Comparison of ENCODE assay signal across 23 mouse cellular contexts in genomic region chr1:105895019-105895418, GRCm38 (mm10).
DNase-seq lines count a peak whose midpoint lies in the region; ATAC-seq and TF ChIP-seq lines count a peak whose summit lies in the region.
"Had no signal": no experiment of that assay in that cellular context is flagged by ENCODE, and none has a peak within 500 bp of the region (broad histone marks: within the 10 kb centered on the region; RNA-seq: fewer than 3 reads in every experiment).

No protein-coding gene starts in this region.

- no peak for TF ChIP-seq CTCF in brain, embryonic 14.5 days (IDR thresholded peaks at IDR 0.05; ENCODE audit: borderline replicate concordance, extremely low read depth, insufficient read depth, insufficient read length)
- no peak for TF ChIP-seq CTCF in cerebellum, adult 2 months (IDR thresholded peaks at IDR 0.05; ENCODE audit: borderline replicate concordance, insufficient read depth, low read depth, low read length)

- H3K27me3 ChIP-seq in forebrain, embryonic 14.5 days (replicated peaks; ENCODE audit: control insufficient read depth, insufficient read depth, low read length): no peaks in the 10 kb centered on the region
- no peaks in the 10 kb centered on the region for H3K27me3 ChIP-seq in forebrain, embryonic 12.5 days
- H3K27me3 ChIP-seq in cerebellum, adult 2 months (ENCODE audit: control insufficient read depth, insufficient read depth, low read length): no peaks in the 10 kb centered on the region
- no peaks in the 10 kb centered on the region for H3K27me3 ChIP-seq in midbrain, embryonic 16.5 days (ENCODE audit: control insufficient read depth, insufficient read depth, low read depth, low read length)
- H3K27me3 ChIP-seq: hindbrain, embryonic 15.5 days; limb, embryonic 12.5 days had no signal

- peak; percentile 31 for DNase-seq in forebrain, embryonic 14.5 days (ENCODE audit: low spot score)
- DNase-seq in brain, embryonic 14.5 days (ENCODE audit: low read depth): peak; percentile 56
- peak; percentile 44 to 68 for DNase-seq in cerebellum, adult 2 months
- DNase-seq in cerebellum, postnatal 25 days: peak; percentile 39 to 60
- DNase-seq: adrenal gland, postnatal 36 days; embryo, embryonic 11 days; heart, postnatal 36 days; kidney, adult 9 months; kidney, postnatal 25 days; liver, postnatal 0 days had no signal

- no peak for TF ChIP-seq POLR2A in brain, embryonic 14.5 days (IDR thresholded peaks at IDR 0.05; ENCODE audit: borderline replicate concordance, extremely low read depth, insufficient read depth, insufficient read length, poor library complexity, severe bottlenecking)
- no peak for TF ChIP-seq POLR2A in cerebellum, adult 2 months (IDR thresholded peaks at IDR 0.05; ENCODE audit: borderline replicate concordance, insufficient read depth, low read length)

- no peak overlapping the region for H3K27ac ChIP-seq in forebrain, embryonic 14.5 days (ENCODE audit: low read depth, low read length)
- H3K27ac ChIP-seq in forebrain, embryonic 12.5 days: no peak overlapping the region
- no peak overlapping the region for H3K27ac ChIP-seq in cerebellum, adult 2 months (ENCODE audit: insufficient read depth, low read length)
- no peak overlapping the region for H3K27ac ChIP-seq in midbrain, embryonic 16.5 days (ENCODE audit: low read length)
- H3K27ac ChIP-seq: hindbrain, embryonic 15.5 days; layer of hippocampus, adult 2 months; limb, embryonic 12.5 days; midbrain, embryonic 10.5 days; stomach, postnatal 0 days had no signal

- no peak overlapping the region for H3K4me3 ChIP-seq in forebrain, embryonic 14.5 days (ENCODE audit: low read depth, low read length)
- no peak overlapping the region for H3K4me3 ChIP-seq in forebrain, embryonic 12.5 days (replicated peaks)
- no peak overlapping the region for H3K4me3 ChIP-seq in cerebellum, adult 2 months (replicated peaks; ENCODE audit: insufficient read depth, low read depth, low read length)
- no peak overlapping the region for H3K4me3 ChIP-seq in midbrain, embryonic 16.5 days (ENCODE audit: low read depth, low read length)
- H3K4me3 ChIP-seq: hindbrain, embryonic 15.5 days; layer of hippocampus, adult 2 months; limb, embryonic 12.5 days; midbrain, embryonic 10.5 days had no signal

- H3K36me3 ChIP-seq in forebrain, embryonic 14.5 days (ENCODE audit: control insufficient read depth, insufficient read depth, low read length): no peaks in the 10 kb centered on the region
- H3K36me3 ChIP-seq in forebrain, embryonic 12.5 days (replicated peaks): no peaks in the 10 kb centered on the region
- no peaks in the 10 kb centered on the region for H3K36me3 ChIP-seq in midbrain, embryonic 16.5 days (ENCODE audit: control insufficient read depth, insufficient read depth, low read length)
- H3K36me3 ChIP-seq: hindbrain, embryonic 15.5 days; limb, embryonic 12.5 days; midbrain, embryonic 10.5 days had no signal

- no peaks in the 10 kb centered on the region for H3K9me3 ChIP-seq in forebrain, embryonic 14.5 days (replicated peaks; ENCODE audit: control insufficient read depth, low read length)
- no peaks in the 10 kb centered on the region for H3K9me3 ChIP-seq in forebrain, embryonic 12.5 days
- H3K9me3 ChIP-seq in midbrain, embryonic 16.5 days (replicated peaks; ENCODE audit: control insufficient read depth, low read length, poor library complexity, severe bottlenecking): no peaks in the 10 kb centered on the region
- H3K9me3 ChIP-seq: hindbrain, embryonic 15.5 days; limb, embryonic 12.5 days; midbrain, embryonic 10.5 days had no signal

- H3K9ac ChIP-seq in forebrain, embryonic 14.5 days (ENCODE audit: low read length): no peak overlapping the region
- H3K9ac ChIP-seq in forebrain, embryonic 12.5 days: no peak overlapping the region
- no peak overlapping the region for H3K9ac ChIP-seq in midbrain, embryonic 16.5 days (ENCODE audit: low read depth, low read length)
- H3K9ac ChIP-seq: hindbrain, embryonic 15.5 days; limb, embryonic 12.5 days; liver, postnatal 0 days had no signal

- ATAC-seq in forebrain, embryonic 14.5 days: no peak
- ATAC-seq in forebrain, embryonic 12.5 days (ENCODE audit: low FRiP score): no peak
- no peak for ATAC-seq in midbrain, embryonic 16.5 days
- ATAC-seq in erythroblast, adult 5-6 weeks (replicated peaks; ENCODE audit: low FRiP score, poor library complexity, severe bottlenecking): no peak
- ATAC-seq in activated CD4-positive, CD25-positive, alpha-beta regulatory T cell, adult 4 months: no peak
- ATAC-seq: CD4-positive, CD25-positive, alpha-beta regulatory T cell, adult 4 months; intestine, embryonic 16.5 days; liver, postnatal 0 days; lung, postnatal 0 days had no signal

- no peaks in the 10 kb centered on the region for H3K4me1 ChIP-seq in forebrain, embryonic 14.5 days (ENCODE audit: control insufficient read depth, insufficient read depth, low read length)
- no peaks in the 10 kb centered on the region for H3K4me1 ChIP-seq in forebrain, embryonic 12.5 days
- H3K4me1 ChIP-seq in cerebellum, adult 2 months (ENCODE audit: control insufficient read depth, insufficient read depth, low read length): peaks cover 9% of the 10 kb centered on the region; the same call in 1 of the 2 replicates
- no peaks in the 10 kb centered on the region for H3K4me1 ChIP-seq in midbrain, embryonic 16.5 days (ENCODE audit: control insufficient read depth, insufficient read depth, low read length)
- H3K4me1 ChIP-seq: hindbrain, embryonic 15.5 days; limb, embryonic 12.5 days; midbrain, embryonic 10.5 days had no signal

- H3K4me2 ChIP-seq in forebrain, embryonic 14.5 days (ENCODE audit: low read length): no peak overlapping the region
- no peak overlapping the region for H3K4me2 ChIP-seq in forebrain, embryonic 12.5 days
- no peak overlapping the region for H3K4me2 ChIP-seq in midbrain, embryonic 16.5 days (ENCODE audit: low read length)
- H3K4me2 ChIP-seq: hindbrain, embryonic 15.5 days; limb, embryonic 12.5 days; liver, embryonic 11.5 days had no signal

- WGBS in forebrain, embryonic 14.5 days: 67% methylated on average over 5 of the region's 5 CpGs
- 78% methylated on average over 5 of the region's 5 CpGs for WGBS in forebrain, embryonic 12.5 days
- 3% methylated on average over 5 of the region's 5 CpGs for WGBS in cerebellum, adult 2 months
- WGBS in midbrain, embryonic 16.5 days: 76% methylated on average over 5 of the region's 5 CpGs
